ENCODE assay signal across 10 mouse cellular contexts in the genomic region with DNA sequence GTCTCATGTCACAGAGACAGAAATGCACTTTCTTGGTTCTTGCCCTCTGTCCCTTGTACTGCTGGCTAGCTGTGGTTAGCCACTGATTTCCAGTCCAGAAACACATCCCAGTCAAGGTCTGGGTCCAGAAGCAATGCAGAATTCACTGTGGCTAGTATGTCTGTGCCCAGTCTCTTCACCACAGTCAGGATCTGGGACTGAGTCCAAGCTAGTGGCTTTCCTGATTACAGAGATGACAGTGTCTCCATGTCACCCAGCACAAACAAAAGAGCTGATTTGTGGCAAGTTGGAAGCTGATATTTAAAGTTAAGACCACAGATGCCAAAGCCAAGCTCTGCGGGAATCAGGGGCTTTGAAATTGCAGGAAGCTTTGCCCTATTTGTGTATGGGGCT. TPM values are rescaled to one million over a fixed set of nuclear protein-coding genes. Genes with fewer than 3 reads are reported as not detected.
DNase-seq lines count a peak whose midpoint lies in the region; ATAC-seq and TF ChIP-seq lines count a peak whose summit lies in the region.
"Had no signal": no experiment of that assay in that cellular context is flagged by ENCODE, and none has a peak within 500 bp of the region (broad histone marks: within the 10 kb centered on the region; RNA-seq: fewer than 3 reads in every experiment).

No protein-coding gene starts in this region.

- no peaks in the 10 kb centered on the region for H3K9me3 ChIP-seq in lung, embryonic 14.5 days (ENCODE audit: low read depth, low read length)
- no peaks in the 10 kb centered on the region for H3K9me3 ChIP-seq in hindbrain, postnatal 0 days (ENCODE audit: low read length)
- H3K9me3 ChIP-seq in midbrain, embryonic 15.5 days: no peaks in the 10 kb centered on the region

- peak; percentile 84 for DNase-seq in lung, embryonic 14.5 days
- no peak for DNase-seq in lung, adult 2 months
- DNase-seq in fibroblast of lung, adult 2 months (ENCODE audit: low read depth): peak; percentile 30
- DNase-seq in hindbrain, postnatal 0 days (ENCODE audit: low spot score): peak; percentile 87
- DNase-seq in spleen, postnatal 36 days (ENCODE audit: low spot score in 2 of 2): no peak
- no peak for DNase-seq in gastrocnemius, postnatal 10 days
- no peak for DNase-seq in urinary bladder, postnatal 36 days (ENCODE audit: low spot score in 2 of 2)

- peak overlapping the region; percentile 38; the same call in 1 of the 2 replicates for H3K27ac ChIP-seq in lung, embryonic 14.5 days (ENCODE audit: low read depth)
- peak overlapping the region; percentile 60 for H3K27ac ChIP-seq in hindbrain, postnatal 0 days
- peak overlapping the region; percentile 43 for H3K27ac ChIP-seq in midbrain, embryonic 15.5 days

- no peak overlapping the region for H3K9ac ChIP-seq in lung, embryonic 14.5 days
- no peak overlapping the region for H3K9ac ChIP-seq in hindbrain, postnatal 0 days (replicated peaks; ENCODE audit: low read length)
- no peak overlapping the region for H3K9ac ChIP-seq in midbrain, embryonic 15.5 days

- H3K4me1 ChIP-seq in lung, embryonic 14.5 days (ENCODE audit: insufficient read depth): peaks cover 20% of the 10 kb centered on the region
- H3K4me1 ChIP-seq in lung, adult 2 months (ENCODE audit: control insufficient read depth, insufficient read depth, low read length): peaks cover 6% of the 10 kb centered on the region
- H3K4me1 ChIP-seq in hindbrain, postnatal 0 days (ENCODE audit: insufficient read depth, low read length): peaks cover 14% of the 10 kb centered on the region
- peaks cover 14% of the 10 kb centered on the region; the same call in 1 of the 2 replicates for H3K4me1 ChIP-seq in midbrain, embryonic 15.5 days

- no peaks in the 10 kb centered on the region for H3K36me3 ChIP-seq in lung, embryonic 14.5 days (ENCODE audit: insufficient read depth)
- H3K36me3 ChIP-seq in hindbrain, postnatal 0 days (ENCODE audit: insufficient read depth, low read length): no peaks in the 10 kb centered on the region
- H3K36me3 ChIP-seq in midbrain, embryonic 15.5 days (replicated peaks): no peaks in the 10 kb centered on the region

- no peak for TF ChIP-seq POLR2A in lung, adult 2 months (IDR thresholded peaks at IDR 0.05; ENCODE audit: borderline replicate concordance, extremely low read depth, low read depth, low read length)

- peak; percentile 74 for ATAC-seq in lung, embryonic 14.5 days (ENCODE audit: insufficient read depth)
- ATAC-seq in hindbrain, postnatal 0 days: peak; percentile 80
- peak; percentile 73 for ATAC-seq in midbrain, embryonic 15.5 days (replicated peaks)

- no peaks in the 10 kb centered on the region for H3K27me3 ChIP-seq in lung, embryonic 14.5 days (ENCODE audit: insufficient read depth, low read length)
- H3K27me3 ChIP-seq in hindbrain, postnatal 0 days (ENCODE audit: insufficient read depth, low read length): no peaks in the 10 kb centered on the region
- H3K27me3 ChIP-seq in midbrain, embryonic 15.5 days (replicated peaks): no peaks in the 10 kb centered on the region

- no peak for TF ChIP-seq CTCF in lung, embryonic 14.5 days (IDR thresholded peaks at IDR 0.05; ENCODE audit: low read depth)
- TF ChIP-seq CTCF in lung, adult 2 months (IDR thresholded peaks at IDR 0.05; ENCODE audit: insufficient read depth, low read length): no peak
- no peak for TF ChIP-seq CTCF in hindbrain, postnatal 0 days (IDR thresholded peaks at IDR 0.05; ENCODE audit: low read depth)

- no peak overlapping the region for H3K4me2 ChIP-seq in lung, embryonic 14.5 days
- no peak overlapping the region; the same call in 1 of the 2 replicates for H3K4me2 ChIP-seq in hindbrain, postnatal 0 days (ENCODE audit: low read depth, low read length)
- H3K4me2 ChIP-seq in midbrain, embryonic 15.5 days: no peak overlapping the region

- WGBS in lung, embryonic 14.5 days: 23% methylated on average over 1 of the region's 1 CpGs
- 15% methylated on average over 1 of the region's 1 CpGs for WGBS in lung, adult 2 months
- 11% methylated on average over 1 of the region's 1 CpGs for WGBS in hindbrain, postnatal 0 days
- WGBS in midbrain, embryonic 15.5 days: 30% methylated on average over 1 of the region's 1 CpGs

- H3K4me3 ChIP-seq in lung, embryonic 14.5 days (ENCODE audit: low read depth, low read length): no peak overlapping the region
- H3K4me3 ChIP-seq in lung, adult 2 months (replicated peaks; ENCODE audit: extremely low read depth, low read depth, low read length): no peak overlapping the region
- no peak overlapping the region for H3K4me3 ChIP-seq in hindbrain, postnatal 0 days (ENCODE audit: low read length)
- no peak overlapping the region for H3K4me3 ChIP-seq in midbrain, embryonic 15.5 days

RNA-seq across cellular contexts. Expression of a gene that starts 39.4 kb away (rescaled TPM):
- 0.42 and 0.66 TPM in 2 replicates for polyA plus RNA-seq in lung, embryonic 14.5 days (2014; fragmentation: Nextera tagmentation; extraction: Ambion mirVana)
- polyA plus RNA-seq in lung, adult 2 months (2012; rRNA removed): not detected in 2 replicates
- 0.83 and 2.2 TPM in 2 replicates for total RNA-seq in hindbrain, postnatal 0 days (2014; rRNA removed)
- 0.80 and 0.83 TPM in 2 replicates for polyA plus RNA-seq in hindbrain, postnatal 0 days (2015; fragmentation: Nextera tagmentation; extraction: Ambion mirVana)
- 0.61 and 1.2 TPM in 2 replicates for polyA plus RNA-seq in midbrain, embryonic 15.5 days (2015; fragmentation: Nextera tagmentation; extraction: Ambion mirVana)
- not detected for total RNA-seq in gastrocnemius, postnatal 10 days (2021)
- total RNA-seq: neutrophil, adult 5-6 weeks had no signal
- polyA plus RNA-seq: intestine, embryonic 14.5 days had no signal

Comparison
In these comparisons a context has a peak if more than half of its experiments do, and no peak if none do; other contexts are left out.
1. DNase-seq: peak in lung, embryonic 14.5 days (single experiment), fibroblast of lung, adult 2 months (single experiment) and hindbrain, postnatal 0 days (single experiment); none in lung, adult 2 months (single experiment), spleen, postnatal 36 days (0 of 2), gastrocnemius, postnatal 10 days (single experiment) and urinary bladder, postnatal 36 days (0 of 2).
2. Peak in every context shown above with its lines, with median percentiles within 50 percentile points of each other: ATAC-seq and H3K27ac ChIP-seq.